Mouse (Mus musculus): ENCODE measurements around the gene Lamp1.

The Lamp1 gene

GRCm38 (mm10) chr8:13160691-13161090 is 1.7 kb downstream of the Lamp1 start:
- ATAC-seq (ENCODE audit: insufficient number of reproducible peaks, low FRiP score, low TSS enrichment) = no peak

- no peak for ATAC-seq (ENCODE audit: insufficient number of reproducible peaks, low FRiP score, low TSS enrichment)
These were observed 3.1 kb downstream of the Lamp1 start for GRCm38 (mm10) chr8:13162098-13162497.

- ATAC-seq (ENCODE audit: insufficient number of reproducible peaks, low FRiP score, low TSS enrichment) = no peak
These were observed 4.6 kb downstream of the Lamp1 start for GRCm38 (mm10) chr8:13163563-13163962.

GRCm38 (mm10) chr8:13164361-13164760 is 5.4 kb downstream of the Lamp1 start:
- no peak for ATAC-seq (ENCODE audit: insufficient number of reproducible peaks, low FRiP score, low TSS enrichment)

GRCm38 (mm10) chr8:13170510-13170909 is 11.5 kb downstream of the Lamp1 start:
- no peak for ATAC-seq (ENCODE audit: insufficient number of reproducible peaks, low FRiP score, low TSS enrichment)

GRCm38 (mm10) chr8:13174305-13174704 is 15.3 kb downstream of the Lamp1 start:
- ATAC-seq (ENCODE audit: insufficient number of reproducible peaks, low FRiP score, low TSS enrichment) = no peak

- ATAC-seq (ENCODE audit: insufficient number of reproducible peaks, low FRiP score, low TSS enrichment) = no peak
These were observed 15.8 kb downstream of the Lamp1 start for GRCm38 (mm10) chr8:13174811-13175210.

GRCm38 (mm10) chr8:13175650-13176049 is 16.7 kb downstream of the Lamp1 start:
- ATAC-seq (ENCODE audit: insufficient number of reproducible peaks, low FRiP score, low TSS enrichment) = no peak

GRCm38 (mm10) chr8:13177173-13177852 is 18.4 kb downstream of the Lamp1 start:
- ATAC-seq (ENCODE audit: insufficient number of reproducible peaks, low FRiP score, low TSS enrichment) = no peak

GRCm38 (mm10) chr8:13178137-13178536 is 19.2 kb downstream of the Lamp1 start:
- ATAC-seq (ENCODE audit: insufficient number of reproducible peaks, low FRiP score, low TSS enrichment) = no peak

- ATAC-seq (ENCODE audit: insufficient number of reproducible peaks, low FRiP score, low TSS enrichment) = no peak
These were observed 20.5 kb downstream of the Lamp1 start for GRCm38 (mm10) chr8:13179482-13179881.

GRCm38 (mm10) chr8:13179948-13180347 is 21.0 kb downstream of the Lamp1 start:
- no peak for ATAC-seq (ENCODE audit: insufficient number of reproducible peaks, low FRiP score, low TSS enrichment)

GRCm38 (mm10) chr8:13180408-13180807 is 21.4 kb downstream of the Lamp1 start:
- ATAC-seq (ENCODE audit: insufficient number of reproducible peaks, low FRiP score, low TSS enrichment) = no peak

GRCm38 (mm10) chr8:13180911-13181690 is 22.1 kb downstream of the Lamp1 start:
- no peak for ATAC-seq (ENCODE audit: insufficient number of reproducible peaks, low FRiP score, low TSS enrichment)

GRCm38 (mm10) chr8:13181691-13181976 is 22.7 kb downstream of the Lamp1 start:
- ATAC-seq (ENCODE audit: insufficient number of reproducible peaks, low FRiP score, low TSS enrichment) = no peak

- no peak for ATAC-seq (ENCODE audit: insufficient number of reproducible peaks, low FRiP score, low TSS enrichment)
These were observed 27.9 kb downstream of the Lamp1 start for GRCm38 (mm10) chr8:13186819-13187218.

GRCm38 (mm10) chr8:13187229-13187628 is 28.3 kb downstream of the Lamp1 start:
- no peak for ATAC-seq (ENCODE audit: insufficient number of reproducible peaks, low FRiP score, low TSS enrichment)

- ATAC-seq (ENCODE audit: insufficient number of reproducible peaks, low FRiP score, low TSS enrichment) = no peak
These were observed 28.7 kb downstream of the Lamp1 start for GRCm38 (mm10) chr8:13187638-13188037.

GRCm38 (mm10) chr8:13188052-13188555 is 29.1 kb downstream of the Lamp1 start:
- no peak for ATAC-seq (ENCODE audit: insufficient number of reproducible peaks, low FRiP score, low TSS enrichment)

GRCm38 (mm10) chr8:13188857-13189256 is 29.9 kb downstream of the Lamp1 start:
- no peak for ATAC-seq (ENCODE audit: insufficient number of reproducible peaks, low FRiP score, low TSS enrichment)

- ATAC-seq (ENCODE audit: insufficient number of reproducible peaks, low FRiP score, low TSS enrichment) = no peak
These were observed 31.3 kb downstream of the Lamp1 start for GRCm38 (mm10) chr8:13190235-13190634.

- ATAC-seq (ENCODE audit: insufficient number of reproducible peaks, low FRiP score, low TSS enrichment) = no peak
These were observed 35.9 kb downstream of the Lamp1 start for GRCm38 (mm10) chr8:13194818-13195217.

Measured in cerebellum, adult (tissue).